Mouse (Mus musculus) liver (tissue): ENCODE results near the gene Atxn7.
A peak's percentile ranks its signal among the peaks of the same experiment; 100 is the strongest.

Source experiments
- DNase-seq: peaks from one replicate; pipeline ENCODE4 v3.0.0-alpha.2; 2020; ENCODE audit warnings: mixed read lengths

Gene Atxn7

DNA sequence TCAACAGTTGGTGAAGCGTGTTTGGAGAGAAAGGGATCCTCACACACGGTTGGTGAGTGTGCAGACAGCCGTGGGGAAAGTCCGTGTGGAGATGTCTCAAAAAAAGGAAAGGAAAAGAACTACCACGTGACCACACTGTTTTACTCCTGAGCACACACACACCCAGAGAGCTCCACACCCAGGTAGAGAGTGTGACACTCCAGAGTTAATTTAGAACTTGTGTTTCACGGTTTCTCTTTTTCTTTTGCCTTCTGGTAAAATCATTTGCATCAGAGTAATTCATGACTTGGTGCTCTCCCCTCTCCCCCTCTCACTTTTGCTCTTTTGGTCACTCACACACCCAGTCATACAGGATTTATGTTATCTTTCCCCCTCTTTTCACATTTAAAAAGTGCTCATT, 105.0 kb downstream of the Atxn7 start:
- DNase-seq = no peak

DNA sequence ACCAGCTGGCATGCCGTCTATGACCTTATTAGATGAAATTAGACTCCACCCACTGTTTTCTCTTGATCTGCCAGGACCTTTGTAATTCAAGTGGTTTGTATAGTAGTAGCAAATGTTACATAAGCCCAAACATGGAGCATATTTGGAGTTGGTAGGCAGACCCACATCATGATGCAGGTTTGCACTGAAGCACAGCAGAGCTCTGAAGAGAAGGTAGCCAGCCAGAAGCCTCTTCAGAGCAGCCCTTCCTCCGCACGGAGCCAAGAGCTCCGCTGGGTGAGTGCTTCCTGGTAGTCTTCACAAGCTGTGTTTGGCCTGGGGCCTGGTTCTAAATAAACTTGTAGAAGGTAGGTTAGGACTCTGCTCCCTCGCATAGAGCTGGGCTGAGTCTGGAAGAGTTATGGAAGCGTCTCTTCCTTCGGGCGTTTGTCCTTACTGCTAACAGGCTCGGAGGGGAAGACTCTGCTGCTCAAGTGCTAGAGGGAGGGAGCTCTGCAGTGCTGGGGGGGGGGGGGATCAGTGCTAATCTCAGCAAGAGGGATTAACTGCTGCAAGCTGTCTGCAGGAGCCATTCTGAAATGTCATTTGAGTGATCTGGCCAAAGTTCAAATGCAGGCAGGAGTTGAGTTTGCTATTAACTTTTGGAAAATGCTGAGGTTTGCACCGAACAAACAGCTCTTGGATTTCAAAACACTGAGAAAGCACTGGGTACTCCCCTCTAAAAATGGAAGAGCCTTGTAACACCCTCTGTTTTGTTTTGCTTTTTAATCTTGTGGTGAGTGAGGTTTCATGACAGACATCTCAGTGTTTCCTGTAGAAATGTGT, 106.6 kb downstream of the Atxn7 start:
- DNase-seq = peak; percentile 17

- DNase-seq = no peak
Measured at GRCm38 (mm10) chr14:14068553-14068952, 107.3 kb downstream of the Atxn7 start.

DNA sequence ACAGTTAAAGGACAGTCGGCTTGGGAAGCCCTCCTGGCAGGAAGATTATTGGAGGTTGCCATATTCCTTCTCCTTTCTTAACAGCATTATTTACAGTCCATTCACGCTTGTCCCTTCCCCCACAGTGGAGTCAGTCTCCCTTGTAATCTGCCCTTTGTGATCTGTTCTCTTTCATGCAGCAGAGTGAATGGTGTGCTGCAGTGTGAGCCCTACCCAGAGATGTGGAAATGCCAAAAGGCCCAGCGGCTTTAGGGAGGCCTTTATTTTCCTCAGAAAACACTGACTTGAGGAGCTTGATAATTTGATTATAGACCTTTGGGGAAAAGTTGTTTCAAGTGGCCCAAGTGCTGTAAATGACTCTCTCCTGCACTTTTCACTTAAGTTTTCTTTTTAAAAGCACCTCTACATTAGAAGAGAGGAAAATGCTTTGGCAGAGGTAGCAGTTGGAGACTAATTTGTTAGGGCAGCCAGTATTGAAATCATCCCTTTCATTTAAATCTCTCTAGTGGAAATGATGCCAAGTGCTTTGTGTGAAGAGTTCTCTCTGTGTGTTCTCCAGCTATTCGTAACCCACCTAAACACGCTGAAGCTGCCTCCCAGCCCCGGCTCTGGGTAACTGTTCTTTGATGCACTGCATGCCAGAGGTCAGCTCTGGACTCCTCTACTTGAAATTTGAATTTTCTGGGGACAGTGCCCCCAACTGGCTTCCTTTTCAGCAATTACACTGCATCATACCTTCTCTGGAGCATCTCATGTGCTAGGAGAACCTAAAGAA, 109.5 kb downstream of the Atxn7 start:
- no peak for DNase-seq

- DNase-seq = no peak
Measured at GRCm38 (mm10) chr14:14071456-14071855, 110.2 kb downstream of the Atxn7 start.

DNA sequence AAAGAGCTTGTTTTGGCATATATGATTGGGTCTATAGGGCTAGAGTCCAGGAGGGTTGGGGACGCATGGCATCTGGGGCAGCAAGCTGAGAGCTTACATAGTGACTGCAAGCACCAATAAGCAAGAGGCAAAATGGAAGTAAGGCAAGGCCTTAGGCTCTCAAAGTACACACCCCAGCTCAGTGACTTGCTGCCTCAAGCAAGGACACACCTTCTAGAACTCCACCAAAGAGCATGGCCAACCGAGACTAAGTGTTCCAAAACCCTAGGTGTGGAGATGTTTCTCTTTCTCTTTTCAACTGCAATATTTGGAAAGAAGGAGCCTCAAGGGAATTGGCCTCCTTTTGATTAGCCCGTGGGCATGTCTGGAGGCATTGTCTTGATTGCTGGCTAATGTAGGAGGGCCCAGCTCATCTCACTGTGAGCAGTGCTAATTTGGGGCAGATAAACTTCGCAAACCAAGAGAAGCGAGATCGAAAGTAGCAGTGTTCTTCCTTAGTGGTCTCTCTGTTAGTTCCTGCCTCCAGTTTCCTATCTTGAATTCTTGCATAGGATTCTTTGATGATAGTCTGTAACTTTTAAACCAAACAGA, 119.5 kb downstream of the Atxn7 start:
- no peak for DNase-seq

DNA sequence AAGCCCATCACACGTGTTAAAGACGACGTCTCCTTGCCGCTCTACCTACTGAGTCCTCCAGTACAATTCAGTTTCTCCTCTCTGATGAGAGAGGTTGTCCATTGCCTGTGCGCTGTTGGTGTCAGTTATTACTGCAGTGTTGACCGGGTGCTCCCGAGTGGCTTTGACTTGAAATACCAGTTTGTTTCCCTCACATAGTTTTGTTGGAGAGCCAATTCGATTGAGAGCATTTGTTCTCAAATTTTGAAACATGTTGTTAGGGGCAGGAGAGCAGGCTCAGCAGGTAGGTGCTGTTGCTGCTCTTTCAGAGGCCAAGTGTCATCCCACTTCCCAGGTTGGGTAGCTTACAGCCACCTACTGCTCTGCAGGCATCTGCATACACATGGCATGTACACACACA, 122.6 kb downstream of the Atxn7 start:
- no peak for DNase-seq

- no peak for DNase-seq
Measured at GRCm38 (mm10) chr14:14086711-14087263, 125.5 kb downstream of the Atxn7 start.

DNA sequence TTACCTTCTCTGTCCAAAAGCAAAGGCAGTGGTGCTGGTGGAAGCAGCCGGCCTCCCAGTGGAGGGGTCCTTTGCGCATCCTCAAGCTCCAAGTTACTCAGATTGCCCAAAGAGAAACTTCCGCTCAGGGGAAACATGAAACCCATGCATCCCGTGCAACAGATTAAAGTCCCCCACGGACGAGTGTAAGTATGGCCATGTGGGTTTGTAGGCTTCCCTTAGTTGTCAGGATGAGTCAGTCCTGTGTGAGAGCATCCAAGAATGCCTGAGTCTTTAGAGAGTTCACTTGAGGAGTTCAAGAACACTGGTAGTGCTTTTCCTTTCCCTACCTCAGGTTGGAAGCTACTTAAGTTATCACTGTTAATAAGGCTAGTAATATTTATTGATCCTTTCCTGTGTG, 126.1 kb downstream of the Atxn7 start:
- no peak for DNase-seq

DNA sequence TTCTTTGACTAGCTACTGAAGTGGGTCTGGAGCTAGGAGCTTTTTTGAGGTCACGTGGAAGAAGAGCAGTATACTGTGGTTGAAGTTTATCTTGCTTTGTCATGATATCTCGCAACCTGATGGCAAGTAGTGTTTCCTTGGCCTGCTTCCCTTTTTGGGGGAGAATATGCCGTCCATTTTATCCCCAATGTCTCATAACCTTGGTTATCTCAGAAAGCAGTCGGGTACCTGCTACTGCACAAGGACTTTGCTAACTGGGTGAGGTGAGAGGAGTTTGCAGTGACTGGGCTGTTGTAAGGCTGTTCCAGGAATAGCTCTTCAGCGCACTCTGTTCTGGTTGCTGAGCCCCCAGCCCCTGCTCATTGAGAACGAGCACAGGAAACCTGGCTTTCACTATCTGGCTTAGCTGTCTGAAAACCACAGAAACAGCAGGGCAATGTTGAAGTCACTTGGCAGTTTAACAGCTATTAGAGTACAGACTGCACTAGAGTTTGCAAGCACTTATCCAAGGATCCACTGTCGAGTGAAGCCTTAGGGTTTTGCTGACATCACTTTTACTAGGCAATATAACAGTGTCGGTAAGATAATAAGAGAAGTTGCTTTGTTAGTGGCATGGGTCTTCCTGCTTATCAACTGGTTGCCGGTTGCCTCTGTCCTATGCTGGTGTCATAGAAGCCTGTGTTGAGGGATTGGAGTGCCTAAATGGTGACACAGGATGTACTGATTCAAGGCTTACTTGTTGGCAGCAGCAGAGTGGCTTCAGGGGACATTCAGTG, 127.0 kb downstream of the Atxn7 start:
- no peak for DNase-seq

- no peak for DNase-seq
Measured at GRCm38 (mm10) chr14:14090571-14090970, 129.3 kb downstream of the Atxn7 start.

DNA sequence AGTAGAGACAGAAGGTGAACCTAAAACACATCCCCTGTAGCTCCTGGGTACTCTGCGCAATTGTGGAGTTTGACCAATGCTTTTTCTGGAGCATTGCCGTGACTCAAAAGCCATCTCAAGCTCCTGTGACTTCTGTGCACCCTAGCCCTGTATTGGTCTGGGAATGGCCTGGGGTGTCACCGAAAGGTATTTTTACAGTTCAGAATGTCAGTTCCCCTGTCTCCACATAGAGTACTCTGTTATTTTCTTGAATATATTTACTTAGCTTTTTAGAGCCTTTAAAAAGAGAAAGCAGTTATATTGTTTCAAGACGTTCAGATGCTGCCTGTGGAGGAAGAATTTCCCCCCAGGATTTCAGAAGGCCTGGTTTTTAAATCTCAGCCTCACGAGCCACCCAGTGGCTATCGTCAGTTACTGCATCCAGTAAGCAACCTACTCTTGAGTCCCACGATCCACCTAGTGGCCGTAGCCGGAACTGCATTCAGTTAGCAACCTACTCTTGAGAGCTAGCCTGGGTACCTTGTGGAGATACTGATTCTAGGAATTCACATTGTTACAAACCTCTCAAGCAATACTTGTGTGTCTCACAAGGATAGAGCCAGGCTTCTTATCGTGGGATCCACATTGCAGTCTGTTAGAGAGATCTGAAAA, 137.2 kb downstream of the Atxn7 start:
- DNase-seq = peak; percentile 89

GRCm38 (mm10) chr14:14100773-14101280, 139.6 kb downstream of the Atxn7 start:
- no peak for DNase-seq

DNA sequence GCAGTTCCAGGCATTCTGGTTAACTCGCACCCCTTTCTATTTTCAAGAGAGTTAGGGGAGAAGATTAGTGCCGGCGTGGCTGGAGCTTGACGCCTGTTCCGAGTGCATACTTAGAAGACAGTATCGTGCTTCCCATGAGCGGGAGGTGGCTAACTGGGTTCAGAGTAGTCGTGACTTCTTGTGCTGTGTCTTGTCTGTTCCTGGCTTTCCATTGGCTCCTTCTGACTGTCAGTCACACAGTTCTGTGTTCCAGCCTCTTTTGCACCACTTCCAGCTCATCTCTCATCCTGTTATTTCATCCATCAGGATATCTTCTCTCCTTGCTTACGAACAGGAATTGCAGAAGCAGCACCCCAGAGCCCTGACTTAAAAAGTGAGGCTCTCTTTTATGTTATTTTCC, 140.1 kb downstream of the Atxn7 start:
- DNase-seq = no peak

GRCm38 (mm10) chr14:14104213-14104929, 143.1 kb downstream of the Atxn7 start:
- DNase-seq = no peak

- no peak for DNase-seq
Measured at GRCm38 (mm10) chr14:14104930-14105318, 143.7 kb downstream of the Atxn7 start.

- no peak for DNase-seq
Measured at GRCm38 (mm10) chr14:14110710-14111109, 149.5 kb downstream of the Atxn7 start.

- peak; percentile 88 for DNase-seq
Measured at GRCm38 (mm10) chr14:14120230-14121096, 159.2 kb downstream of the Atxn7 start, which contains the start of gene Psmd6. Psmd6 (minus strand) TSS chr14:14120984.
